Mouse (Mus musculus): ENCODE data around the gene Olfr963.
"Not testable (repeated sequence)": the region's sequence is repeated elsewhere in the genome, so short reads cannot be mapped to it uniquely, and the experiment has no call there.

The Olfr963 gene

DNA sequence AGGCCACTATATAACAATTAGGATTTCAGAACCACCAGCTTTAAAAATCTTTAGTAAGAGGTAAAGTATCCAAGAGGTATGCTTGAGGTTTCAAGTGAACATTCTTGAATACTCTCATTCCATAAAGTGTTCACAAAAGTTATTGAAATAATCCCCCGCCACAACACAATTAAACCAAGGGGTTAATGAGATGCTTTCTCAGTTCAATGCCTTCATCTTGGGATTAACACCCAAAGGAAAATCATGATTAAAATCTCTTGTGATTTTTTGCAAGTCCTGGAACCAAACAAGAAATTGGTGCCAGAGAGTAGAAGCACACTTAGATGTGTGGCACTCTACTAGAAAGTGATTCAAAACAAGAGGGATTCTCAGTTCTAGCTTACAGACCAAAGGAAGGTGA lies at the start of gene Olfr963:
Gene Olfr963, plus strand, starts transcription at position 301 of the 400 bp plus-strand sequence.
- no peak for DNase-seq

DNA sequence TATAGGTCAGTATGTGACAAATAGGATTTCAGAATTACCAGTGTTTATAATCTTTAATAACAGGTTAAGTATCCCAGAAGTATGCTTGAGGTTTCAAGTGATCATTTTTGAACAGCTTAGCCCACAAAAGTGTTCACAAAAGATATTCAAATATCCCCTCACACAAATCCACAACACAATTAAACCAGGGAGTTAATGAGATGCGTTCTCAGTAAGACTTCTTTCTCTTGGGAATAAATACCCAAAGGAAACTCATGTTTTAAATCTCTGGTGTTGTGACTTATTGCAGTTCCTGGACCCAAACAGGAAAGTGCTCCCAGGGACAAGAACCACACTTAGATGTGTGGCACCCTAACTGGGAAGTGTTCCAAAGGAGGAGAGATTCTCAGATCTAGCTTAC lies 45.9 kb upstream of the Olfr963 start, which contains the start of gene Olfr960:
Gene Olfr960, plus strand, starts transcription at position 301 of the 400 bp plus-strand sequence.
- no peak for DNase-seq

DNA sequence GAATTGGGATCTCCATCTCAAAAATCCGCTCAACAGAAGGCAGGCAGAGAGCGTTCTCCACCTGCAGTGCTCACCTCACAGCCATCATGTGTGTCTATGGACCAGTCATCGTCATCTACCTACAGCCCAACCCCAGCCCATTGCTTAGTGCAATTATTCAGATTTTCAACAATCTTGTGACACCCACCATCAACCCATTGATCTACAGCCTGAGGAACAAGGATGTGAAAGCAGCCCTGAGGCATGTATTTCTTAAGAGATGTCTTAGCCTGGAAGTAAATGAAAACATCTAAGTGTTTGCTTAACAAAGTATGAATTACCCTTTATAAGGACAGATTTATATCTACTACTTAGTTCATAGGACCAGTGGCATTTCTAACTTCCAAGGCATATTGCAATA lies 43.2 kb upstream of the Olfr963 start:
- DNase-seq: no peak

DNA sequence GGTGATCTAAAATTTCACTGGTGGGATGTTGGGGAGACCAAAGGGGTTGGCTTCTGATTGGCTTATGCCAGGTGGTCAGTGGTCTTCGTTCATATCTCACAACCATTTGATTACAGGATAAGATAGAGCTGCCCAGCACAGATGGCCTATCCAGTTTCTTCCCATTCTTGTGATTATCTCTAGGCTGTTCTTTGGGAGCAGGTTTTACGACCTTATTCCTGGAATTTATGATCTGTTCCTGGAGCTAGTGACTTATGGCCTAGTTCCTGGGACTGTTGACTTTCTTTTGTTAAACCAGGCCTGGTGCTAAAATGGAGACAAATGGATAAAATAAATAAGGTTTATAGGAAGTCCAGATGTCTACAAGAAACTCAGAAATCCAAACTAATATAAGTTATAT lies 42.3 kb upstream of the Olfr963 start:
- DNase-seq: no peak

DNA sequence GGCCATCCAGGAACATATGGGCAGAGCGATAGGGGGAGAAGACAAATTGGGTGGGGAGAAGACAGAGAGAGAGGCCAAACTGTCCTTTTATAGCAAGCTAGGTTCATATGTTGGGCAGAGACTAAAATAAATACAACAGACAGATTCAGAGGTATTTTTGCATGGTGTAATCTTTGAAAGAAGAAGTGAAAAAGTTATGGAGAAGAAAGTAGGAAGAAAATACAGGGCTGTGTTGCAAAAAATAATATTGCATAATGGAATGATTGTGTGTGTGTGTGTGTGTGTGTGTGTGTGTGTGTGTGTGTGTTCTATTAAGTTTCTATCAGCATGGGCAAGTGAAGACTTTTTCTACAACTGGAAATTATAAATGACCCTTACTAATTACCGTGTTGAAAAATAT lies 37.9 kb upstream of the Olfr963 start:
- no peak for DNase-seq

DNA sequence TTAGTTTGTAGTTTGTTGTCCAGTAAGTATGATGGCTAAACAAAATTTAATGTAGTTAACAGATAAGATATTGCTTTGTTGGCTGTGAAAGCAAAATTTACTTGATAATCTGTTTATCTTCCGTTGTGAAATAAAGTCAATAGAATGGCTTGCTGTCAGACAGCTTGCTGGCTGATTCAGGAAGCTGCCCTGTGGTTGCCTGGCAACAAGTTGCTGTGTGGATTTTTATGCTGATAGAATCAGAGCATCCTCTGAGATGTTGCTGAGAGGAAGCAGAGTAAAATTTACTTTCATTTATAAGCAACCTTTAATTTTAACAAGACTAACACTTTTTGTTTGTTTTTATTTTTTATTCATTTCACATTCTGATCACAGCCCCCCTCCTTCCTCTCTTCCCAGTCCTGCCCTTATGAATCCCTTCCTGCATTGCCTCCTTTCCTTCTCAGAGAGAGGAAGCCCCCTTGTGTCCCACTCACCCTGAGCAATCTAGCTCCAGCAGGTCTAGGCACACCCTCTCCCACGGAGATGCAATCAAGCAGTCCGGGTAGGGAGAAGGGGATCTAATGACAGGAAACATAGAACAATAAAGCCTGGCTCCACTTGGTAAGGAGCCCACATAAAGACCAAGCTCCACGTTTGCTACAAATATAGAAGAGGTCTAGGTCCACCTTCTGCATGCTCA lies 33.0 kb upstream of the Olfr963 start:
- no peak for DNase-seq

DNA sequence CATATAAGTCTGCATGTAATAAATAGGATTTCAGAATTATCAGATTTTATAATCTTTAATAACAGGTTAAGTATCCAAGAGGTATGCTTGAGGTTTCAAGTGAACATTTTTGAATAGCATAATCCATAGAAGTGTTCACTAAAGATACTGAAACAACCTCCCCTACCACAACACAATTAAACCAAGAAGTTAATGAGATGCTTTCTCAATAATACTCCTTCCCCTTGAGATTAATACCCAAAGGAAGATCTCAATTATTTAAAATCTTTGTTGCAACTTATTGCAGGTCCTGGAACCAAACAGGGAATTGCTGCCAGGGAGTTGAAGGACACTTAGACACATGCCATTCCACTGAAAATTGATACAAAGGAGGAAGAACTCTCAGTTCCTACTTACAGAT lies 22.2 kb upstream of the Olfr963 start, which contains the start of gene Olfr961:
Gene Olfr961, plus strand, starts transcription at position 301 of the 400 bp plus-strand sequence.
- no peak for DNase-seq

DNA sequence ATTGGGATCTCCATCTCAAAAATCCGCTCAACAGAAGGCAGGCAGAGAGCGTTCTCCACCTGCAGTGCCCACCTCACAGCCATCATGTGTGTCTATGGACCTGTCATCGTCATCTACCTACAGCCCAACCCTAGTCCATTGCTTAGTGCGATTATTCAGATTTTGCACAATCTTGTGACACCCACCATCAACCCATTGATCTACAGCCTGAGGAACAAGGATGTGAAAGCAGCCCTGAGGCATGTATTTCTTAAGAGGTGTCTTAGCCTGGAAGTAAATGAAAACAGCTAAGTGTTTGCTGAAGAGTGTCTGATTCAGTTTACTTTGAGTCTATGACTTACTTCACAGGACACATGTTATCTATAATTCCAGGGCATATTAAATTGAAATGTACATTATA lies 19.6 kb upstream of the Olfr963 start:
- no peak for DNase-seq

DNA sequence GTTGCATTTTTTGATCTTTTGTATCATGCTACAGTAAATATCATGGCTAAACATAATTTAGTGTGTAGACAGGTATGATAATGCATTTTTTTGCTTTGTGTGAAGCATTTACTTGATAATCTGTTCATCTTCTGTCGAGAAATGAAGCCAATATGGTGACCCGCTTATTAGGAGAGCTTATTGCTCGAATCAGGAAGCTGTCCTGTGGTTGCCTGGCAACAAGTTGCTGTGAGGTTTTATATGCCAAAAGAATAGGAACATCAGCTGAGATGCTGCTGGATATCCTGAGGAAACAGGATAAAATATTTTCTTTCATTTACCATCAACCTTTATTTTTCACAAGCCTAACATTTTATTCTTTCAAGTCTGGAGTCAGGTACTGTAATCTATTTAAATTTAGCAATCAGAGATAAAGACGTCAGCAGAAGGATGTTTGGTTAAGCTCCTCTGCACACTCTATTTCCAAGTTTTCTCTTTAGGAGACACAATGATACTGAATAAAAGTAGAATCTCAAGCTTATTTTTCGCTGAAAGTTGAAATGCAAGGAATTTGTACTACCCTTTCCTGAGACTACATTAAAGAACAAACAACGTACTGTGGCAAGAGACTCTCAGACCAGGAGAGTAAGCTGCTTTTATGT lies 12.1 kb upstream of the Olfr963 start:
- no peak for DNase-seq

DNA sequence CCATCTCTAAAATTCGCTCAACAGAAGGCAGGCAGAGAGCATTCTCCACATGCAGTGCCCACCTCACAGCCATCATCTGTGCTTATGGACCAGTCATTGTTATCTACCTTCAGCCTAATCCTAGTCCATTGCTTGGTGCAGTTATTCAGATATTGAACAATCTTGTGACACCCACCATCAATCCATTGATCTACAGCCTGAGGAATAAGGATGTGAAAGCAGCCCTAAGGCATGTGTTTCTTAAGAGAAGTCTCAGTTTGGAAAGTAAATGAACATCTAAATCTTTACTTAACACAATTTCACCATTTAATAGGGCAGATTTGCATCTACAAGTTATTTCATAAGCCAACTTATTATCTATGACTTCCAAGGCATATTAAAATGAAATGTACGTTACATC lies 2.7 kb downstream of the Olfr963 start:
- no peak for DNase-seq

DNA sequence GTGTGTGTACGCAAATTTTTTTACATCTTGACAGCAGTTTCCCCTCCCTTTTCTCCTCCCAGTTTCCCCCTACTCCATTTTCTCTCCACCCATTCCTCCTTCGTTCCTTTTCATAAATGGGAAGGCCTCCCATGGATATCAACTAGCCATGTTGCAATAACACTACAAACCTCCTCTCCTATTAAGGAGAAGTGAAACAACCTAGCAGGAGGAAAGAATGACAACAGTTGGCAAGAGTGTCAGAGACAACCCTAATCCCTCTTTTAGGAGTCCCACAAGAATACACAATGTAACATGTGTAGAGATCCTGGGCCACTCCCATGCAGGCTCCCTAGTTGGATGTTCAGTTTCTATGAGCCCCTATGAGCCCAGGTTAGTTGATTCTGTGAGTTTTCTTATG lies 7.8 kb downstream of the Olfr963 start:
- DNase-seq: no peak

DNA sequence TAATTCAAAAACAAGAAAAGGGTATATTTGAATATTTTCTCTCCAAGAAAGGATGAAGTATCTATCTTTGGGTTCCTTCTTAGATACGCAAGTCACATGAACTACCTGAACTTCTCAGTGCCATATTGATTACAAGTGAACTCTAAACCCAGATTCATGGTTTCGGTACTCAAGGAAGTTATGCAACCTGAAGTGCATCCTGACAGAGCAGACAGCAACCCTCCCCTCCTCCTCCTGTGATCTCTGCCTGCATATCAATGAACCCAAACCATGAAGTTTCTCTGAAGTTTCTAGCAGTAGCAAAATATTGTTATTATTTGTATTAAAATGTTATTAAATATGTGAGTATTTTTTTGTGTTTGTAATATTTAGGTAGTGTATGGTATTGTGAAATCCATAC lies 11.6 kb downstream of the Olfr963 start:
- no peak for DNase-seq

DNA sequence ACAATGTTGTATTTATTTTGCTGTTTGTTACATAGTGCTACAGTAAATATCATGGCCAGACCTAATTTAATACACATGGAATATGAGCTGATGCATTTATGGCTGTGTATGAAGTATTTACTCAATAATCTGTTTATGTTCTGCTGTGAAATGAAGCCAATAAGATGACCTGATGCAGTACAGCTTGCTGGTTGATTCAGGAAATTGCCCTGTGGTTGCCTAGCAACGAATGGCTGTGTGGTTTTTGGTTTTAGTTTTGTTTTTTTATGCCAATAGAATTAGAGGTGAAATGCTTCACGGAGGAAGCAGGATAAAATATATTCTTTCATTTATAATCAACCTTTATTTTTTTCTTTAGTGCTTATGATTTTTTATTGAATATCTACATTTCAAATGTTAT lies 12.3 kb downstream of the Olfr963 start:
- DNase-seq: no peak

DNA sequence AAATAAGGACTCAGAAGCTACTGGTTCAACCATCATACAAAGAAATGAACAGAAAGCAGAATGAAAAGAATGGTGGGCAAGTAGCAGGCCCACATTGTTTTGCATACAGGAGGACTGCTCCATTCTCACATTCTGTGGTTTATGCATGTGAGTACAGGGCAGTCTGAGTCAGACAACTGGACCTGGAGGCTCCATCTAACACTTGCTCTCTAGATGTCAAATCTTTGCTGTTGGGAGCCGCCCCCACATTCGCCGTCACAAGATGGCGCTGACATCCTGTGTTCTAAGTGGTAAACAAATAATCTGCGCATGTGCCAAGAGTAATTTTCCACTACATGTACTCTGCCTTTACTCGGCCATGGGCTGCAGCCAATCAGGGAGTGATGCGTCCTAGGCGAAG lies 34.1 kb downstream of the Olfr963 start:
- DNase-seq: not testable (repeated sequence)

DNA sequence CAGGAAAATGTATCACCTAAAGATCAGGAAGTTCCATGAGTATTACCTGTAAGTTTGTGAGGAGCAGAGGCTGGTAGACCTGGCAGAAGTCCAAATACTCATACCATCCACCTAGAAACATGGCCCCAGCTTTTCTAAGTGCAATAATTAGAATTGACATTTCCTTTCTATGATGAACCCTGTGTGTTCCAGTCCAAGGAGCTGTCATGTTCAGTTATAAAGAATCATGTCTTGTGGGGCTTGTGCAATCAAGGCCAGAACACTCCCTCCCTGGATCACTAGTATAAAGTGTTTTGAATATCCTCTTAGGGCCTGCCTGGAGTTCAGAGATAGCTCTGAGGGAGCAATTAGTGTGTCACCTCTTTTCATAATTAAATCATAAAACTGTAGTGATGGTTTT lies 40.0 kb downstream of the Olfr963 start, which contains the start of gene Olfr149:
Gene Olfr149, minus strand, starts transcription at position 101 of the 400 bp plus-strand sequence.
- no peak for DNase-seq

DNA sequence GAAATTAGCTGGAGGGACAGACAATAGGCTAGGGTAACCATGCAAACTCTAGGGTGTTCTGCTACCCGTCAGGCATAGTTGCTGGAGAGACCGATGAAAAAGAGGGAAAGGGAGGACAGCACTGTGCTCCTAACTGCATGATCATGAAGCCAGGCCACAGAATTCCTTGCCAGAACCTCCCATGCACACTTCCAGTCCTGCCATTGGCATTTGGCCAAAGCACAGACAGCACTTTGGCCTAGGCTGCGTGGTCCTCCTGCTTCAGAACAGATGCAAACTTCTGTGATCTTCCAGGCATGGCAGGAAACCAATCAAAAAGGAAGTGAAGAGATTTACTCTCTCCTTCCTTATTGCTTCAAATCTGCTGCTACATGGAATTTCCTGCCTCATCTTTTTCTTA lies 42.0 kb downstream of the Olfr963 start:
- peak; percentile 4 for DNase-seq

DNA sequence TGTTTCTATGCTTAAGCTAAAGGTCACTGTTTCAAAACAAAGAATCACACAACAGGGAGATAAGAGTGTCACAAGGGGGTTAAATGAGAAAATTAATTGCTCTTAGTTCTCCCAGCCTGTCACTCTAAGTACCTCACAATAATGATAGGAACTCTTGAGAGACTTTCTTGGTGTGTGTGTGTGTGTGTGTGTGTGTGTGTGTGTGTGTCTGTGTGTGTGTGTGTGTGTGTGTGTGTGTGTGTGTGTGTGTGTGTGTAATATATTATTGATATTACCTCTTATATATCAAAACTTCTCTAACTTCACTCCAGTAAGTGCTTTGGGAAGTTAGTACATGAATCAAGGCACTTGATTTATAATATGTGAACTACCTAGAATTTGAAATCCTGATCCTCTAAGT lies 44.0 kb downstream of the Olfr963 start, which contains the start of gene Olfr965:
Gene Olfr965, plus strand, starts transcription at position 301 of the 400 bp plus-strand sequence.
- DNase-seq: no peak

Data from lung, postnatal 36 days (tissue).